Mouse (Mus musculus) CD8-positive naive resting alpha-beta T cell, adult 57 days (primary cell): Measurements from ENCODE around the gene Ptgfr. TPM values are rescaled to one million over a fixed set of nuclear protein-coding genes. Genes with fewer than 3 reads are reported as not detected.

Experiments
- total RNA-seq: library from RNA; stranded (reverse); gene quantifications from one replicate; pipeline ENCODE4 v1.2.4, GENCODE M21; 2023

The Ptgfr gene
- total RNA-seq = not detected

DNA sequence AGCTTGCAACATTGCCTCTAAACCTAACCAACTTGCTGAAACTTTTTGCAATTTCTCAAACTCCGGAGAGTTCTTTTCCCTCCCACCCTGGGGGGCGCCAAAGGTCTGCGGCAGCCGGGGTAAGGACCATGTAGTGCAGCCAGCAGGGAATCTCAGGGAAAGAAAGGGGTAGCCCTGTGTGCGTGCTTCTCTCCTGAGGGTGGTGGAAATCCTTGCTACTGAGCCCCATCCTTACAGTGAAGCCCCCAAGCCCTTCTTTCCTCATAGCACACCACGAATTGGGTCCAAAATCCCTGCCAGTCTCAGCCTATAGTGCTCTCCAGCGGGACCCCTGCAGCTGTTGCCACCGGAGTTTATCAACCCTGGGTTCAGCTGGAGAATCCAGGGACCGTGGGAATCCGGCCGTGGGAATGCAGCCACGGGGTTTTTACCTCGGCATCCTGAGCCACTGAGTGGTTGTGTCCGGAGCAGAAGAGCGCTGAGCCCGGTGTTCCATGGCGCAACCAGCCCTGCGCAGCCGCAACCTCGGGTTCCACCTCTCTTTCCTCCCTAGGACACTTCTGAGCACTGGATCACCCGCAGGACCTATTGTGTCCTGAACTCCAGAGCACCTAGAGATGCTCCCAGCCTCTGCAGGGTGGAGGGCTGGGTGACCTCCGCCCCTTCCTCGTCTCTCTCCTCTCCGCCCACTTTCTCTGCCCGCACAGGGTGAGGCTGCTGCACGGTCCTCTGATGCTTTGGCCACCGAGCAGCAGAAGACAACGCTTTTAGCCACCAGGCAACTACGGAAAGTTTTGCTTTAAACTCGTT is at the start of gene Ptgfr:
TSS of gene Ptgfr (minus strand) at position 760 of the 810 bp plus-strand sequence.

DNA sequence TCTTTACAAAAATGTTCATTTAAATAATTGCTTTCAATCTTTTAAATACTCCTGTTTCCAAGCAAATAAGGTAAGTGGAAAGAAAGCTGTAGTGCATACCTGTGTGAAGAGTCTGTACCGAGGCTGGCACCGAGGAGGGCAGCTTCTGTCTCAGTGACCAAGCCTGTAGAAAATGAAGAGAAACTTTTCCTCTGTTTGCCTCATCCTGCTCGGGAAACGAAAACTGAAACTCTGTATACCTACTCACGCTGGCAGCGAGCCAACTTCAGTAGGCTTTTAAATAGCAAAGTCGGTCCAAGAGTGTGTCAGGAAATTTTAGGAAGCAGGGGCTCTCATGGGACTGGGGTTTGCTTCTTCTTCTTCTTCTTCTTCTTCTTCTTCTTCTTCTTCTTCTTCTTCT is 87.7 kb downstream of the Ptgfr start, which contains the start of gene Ifi44:
TSS of gene Ifi44 (minus strand) at position 224 of the 400 bp plus-strand sequence.

Other genes with a start within 250 kb of the Ptgfr start
- gene Ifi44, start 87.7 kb downstream of the Ptgfr start, total RNA-seq = 5.9 TPM
- not detected for gene Ifi44l, start 74.7 kb downstream of the Ptgfr start, total RNA-seq